Mouse (Mus musculus) lung, postnatal 14 days (tissue): Measurements from ENCODE around the gene Rnf183.

Source experiments
- DNase-seq: peaks from one replicate; pipeline ENCODE4 v3.0.0; 2021

Gene Rnf183

DNA sequence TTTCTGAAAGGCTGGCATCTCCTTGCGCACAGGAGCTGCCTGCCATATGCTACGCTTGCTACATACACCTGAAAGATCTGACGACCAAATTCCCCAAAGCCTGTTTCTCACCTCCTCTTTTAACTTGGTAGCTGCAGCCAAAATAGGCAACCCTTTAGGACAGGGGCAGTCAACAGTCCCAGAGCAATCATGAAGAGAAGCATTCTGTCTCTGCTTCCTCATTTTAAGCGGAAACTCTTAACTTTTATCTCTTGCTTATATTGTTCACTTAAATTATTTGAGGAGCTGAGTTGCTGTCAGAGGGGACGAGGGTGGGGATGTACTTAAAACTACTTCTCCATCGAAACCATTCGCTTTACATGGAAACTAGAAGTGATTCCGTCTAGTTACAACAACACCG, 5.4 kb downstream of the Rnf183 start:
- DNase-seq: no peak

DNA sequence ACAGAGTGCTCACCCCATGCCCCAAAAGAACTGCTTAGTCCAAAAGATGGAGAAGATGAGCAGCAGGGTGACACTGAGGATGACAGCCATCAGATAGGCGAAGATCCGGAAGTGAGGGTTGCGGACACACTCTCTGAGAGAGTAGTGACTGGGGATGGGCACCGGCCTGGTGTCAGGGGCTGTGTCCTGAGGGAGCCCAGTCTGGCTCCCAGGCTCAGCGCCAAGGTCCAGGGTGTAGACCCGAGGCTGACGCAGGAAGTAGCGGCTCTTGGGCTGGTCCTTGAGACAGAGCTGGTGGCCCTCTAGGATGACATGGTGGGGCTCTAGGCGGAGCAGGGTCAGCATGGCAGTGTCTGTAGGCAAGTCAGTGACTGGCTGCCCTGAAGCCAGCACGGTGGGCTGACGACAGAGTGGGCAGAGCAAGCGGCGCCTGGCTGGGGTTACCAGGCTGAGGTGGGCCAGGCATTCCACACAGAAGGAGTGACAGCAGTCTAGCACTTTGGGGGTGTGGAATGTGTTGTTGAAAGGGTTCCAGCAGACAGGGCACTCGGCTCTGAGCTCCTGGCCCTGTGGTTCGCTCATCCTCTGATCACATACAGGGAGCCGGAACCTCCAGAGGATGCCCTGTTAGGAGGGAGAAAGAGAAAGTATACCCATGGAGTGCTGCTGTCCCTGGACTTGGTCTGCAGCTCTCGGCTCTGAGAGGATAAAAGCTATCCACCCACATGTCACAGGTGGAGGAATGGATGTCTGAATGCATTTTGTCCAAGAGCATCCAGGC, 6.9 kb downstream of the Rnf183 start:
- peak; percentile 18 for DNase-seq

DNA sequence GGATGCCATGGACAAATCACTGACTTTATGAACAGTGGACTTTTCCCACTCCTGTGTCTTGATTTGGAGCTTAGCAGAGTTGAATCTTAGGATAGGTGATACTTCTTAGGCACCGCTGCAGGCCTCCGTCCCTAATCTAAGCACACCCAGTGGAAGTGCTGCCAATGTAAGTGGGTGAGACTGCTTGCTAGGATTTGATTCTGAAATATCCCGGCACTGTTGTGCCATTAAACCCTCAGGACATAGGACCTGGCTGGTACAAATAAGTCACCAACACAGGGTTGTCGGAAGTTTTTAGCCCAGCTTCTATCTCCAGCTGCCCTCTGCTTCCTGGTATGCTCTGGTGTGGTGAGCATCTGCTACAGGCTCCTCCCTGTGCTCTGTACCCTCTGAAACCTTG, 9.2 kb downstream of the Rnf183 start:
- no peak for DNase-seq

DNA sequence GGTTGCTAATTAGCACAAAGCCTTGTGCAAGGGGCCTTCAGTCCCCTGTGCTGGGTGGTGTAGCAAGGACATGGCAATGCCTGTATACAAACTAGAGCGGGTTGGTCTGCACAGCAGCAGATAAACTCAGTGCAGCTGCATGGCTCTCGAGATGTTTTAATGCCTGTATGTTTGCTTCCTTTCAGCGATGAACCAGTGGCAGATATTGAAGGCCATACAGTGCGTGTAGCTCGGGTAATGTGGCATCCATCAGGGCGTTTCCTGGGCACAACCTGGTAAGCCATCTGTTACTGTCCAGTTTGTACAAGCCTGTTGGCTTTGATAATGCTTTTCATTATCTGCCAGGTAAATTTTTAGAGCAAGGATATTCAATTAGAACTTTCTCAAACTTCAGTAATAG, 16.0 kb downstream of the Rnf183 start:
- no peak for DNase-seq

DNA sequence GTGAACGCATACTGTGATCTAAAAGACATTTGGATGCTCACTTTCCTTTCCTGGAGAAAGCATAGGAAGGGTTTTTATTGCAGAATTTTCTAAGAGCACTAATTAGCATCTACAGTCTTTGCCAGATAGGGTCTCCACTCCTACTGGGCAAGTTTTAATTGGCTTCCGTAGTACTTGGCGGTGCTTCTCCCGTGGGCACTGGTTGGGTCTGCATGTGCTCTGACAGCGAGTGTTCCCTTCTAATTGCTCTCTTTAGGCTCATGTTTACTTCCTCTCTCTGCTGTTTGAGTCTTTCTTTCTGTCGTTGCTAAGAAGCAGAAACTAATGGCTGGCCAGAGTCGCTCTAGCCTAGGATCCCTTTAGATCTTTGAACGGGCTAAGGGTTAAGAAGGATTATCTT, 16.6 kb downstream of the Rnf183 start:
- DNase-seq: no peak

DNA sequence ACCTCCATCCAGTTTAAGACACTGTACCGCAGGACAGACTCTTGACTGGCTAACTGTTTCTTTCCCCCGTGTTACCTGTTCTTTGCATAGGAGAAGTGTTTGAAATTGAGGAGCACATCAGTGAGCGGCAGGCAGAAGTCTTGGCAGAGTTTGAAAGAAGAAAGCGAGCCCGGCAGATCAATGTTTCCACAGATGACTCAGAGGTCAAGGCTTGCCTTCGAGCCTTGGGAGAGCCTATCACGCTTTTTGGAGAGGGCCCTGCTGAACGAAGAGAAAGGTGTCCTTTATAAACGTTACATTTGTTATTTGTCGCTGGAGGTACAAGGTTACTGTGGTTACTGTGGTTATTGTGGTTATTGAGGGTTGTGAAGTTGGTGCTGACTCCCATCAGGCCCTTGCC, 23.4 kb downstream of the Rnf183 start:
- DNase-seq: no peak

DNA sequence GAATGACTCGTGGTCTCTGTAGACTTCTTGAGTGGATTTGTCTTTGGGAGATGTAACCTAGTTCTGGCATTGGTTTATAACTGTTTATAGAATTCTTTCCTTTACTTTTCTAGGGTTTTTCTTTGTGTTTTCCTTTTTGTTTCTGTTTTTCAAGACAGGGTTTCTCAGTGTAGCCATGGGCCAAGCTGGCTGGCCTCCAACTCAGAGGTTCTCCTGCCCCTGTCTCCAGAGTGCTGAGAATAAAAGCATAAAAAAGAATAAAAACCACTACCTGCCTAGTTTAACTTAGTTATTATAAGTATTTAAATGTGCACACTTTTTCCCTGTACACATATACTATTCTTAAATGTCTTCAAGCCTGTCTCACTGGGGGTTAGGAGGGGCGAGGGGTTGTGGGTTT, 24.7 kb downstream of the Rnf183 start:
- DNase-seq: no peak

DNA sequence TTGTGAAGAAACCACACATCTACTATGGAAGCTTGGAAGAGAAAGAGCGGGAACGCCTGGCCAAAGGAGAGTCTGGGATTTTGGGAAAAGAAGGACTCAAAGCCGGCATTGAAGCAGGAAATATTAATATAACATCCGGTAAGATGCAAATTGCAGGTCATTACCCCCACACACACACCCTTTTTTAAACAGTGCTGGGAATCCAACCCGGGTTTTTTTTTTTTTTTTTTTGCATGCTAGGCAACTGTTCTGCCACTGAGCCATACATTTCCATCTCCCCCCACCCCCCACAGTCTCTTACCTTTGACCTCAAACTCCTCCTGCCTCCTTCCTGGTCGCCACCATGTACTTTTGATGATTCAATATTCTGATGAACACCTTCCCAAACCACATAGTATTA, 25.4 kb downstream of the Rnf183 start:
- DNase-seq: no peak

DNA sequence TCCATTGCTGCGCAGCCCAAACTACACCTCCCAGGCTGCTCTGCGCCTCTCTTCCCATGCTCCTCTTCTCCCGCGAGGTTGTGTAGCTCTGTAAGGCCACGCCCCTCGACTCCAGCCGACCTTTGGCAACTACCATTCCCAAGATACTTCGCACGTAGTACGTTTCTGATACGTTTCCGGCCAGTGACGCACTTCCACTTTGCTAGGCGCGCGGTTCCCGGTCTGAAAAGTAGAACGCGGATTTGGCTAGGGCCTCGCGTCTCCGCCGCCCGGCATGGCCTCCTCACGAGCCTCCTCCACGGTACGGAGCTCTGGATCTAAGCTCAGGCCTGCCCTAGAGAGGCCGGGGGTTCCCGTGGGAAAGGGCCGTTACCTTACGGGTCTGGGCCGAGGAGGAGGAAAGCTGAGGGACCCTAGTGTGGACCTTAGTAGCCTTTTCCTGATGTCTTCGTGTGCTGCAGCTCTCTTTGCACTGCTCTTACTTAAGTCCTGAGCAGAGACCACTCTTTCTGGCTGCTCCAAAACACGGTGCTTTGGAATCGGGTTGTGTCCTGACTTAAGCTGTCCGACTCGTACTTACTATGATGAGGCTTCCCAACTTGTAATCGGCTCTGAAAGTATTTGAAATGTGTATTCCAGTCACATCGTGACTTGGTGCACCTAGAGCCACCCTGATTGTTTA, 26.3 kb downstream of the Rnf183 start, which contains the start of the genes Cdc26 and Prpf4:
TSS of gene Cdc26 (minus strand) at position 42 of the 682 bp plus-strand sequence.
TSS of gene Prpf4 (plus strand) at position 197 of the 682 bp plus-strand sequence.
- DNase-seq: peak; percentile 98

DNA sequence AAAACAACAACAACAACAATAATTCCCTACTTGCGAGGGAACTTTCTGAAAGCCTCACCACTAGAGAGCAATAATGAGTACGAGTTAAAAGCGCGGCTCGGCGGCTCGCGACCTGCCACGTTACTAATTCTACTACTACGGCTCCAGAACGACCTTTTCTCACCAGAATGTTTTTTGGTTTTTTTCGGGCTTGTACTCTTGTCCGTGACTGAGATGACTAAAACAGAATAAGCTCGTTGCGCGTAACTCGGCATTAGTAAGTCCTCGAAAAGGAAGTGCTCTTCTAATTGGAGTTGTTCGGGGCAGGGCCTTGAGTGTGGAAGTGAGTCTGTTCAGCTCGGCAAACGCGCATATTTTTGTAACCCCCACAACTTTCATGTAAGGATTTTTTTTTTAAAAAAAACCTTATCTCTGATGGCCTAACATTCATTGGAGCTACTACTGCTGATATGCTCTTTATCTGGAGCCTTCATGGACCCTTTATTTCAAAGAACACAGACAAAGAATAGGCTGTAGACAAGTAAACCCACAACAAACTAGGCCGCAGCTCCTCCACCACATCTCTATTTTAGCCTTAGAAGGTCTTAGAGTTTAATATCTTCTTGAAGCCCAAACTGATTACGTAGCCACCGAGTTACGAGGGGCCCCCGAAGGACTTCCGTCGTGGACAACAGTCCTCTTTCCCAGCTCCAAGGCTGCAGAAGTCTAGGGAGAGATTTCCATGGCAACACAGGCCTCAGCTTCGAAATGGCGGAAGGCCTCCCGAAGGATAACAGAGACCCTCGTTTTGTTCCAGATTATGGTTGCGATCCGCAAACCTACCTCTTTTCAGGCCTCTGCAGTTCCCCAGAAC, 27.1 kb downstream of the Rnf183 start:
- DNase-seq: peak; percentile 64

DNA sequence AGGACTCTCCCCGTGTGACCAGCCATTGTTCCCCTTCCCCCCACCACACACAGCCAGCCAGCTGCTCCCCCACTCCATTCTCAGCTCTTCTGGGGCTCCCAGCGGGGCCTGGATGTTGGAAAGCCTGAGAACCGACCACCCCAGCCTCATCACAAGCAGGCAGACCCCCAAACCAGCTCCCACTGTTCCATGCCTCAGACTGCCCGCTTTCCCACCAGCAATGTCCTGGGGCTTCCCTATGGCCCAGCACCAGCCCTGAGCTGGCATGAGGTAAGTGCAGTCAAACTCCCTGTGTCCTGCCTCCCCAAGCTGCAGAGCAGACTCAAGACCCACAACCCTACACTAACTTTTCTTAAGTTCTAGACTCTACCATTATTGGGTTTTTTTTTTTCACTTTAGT, 28.9 kb downstream of the Rnf183 start:
- no peak for DNase-seq

DNA sequence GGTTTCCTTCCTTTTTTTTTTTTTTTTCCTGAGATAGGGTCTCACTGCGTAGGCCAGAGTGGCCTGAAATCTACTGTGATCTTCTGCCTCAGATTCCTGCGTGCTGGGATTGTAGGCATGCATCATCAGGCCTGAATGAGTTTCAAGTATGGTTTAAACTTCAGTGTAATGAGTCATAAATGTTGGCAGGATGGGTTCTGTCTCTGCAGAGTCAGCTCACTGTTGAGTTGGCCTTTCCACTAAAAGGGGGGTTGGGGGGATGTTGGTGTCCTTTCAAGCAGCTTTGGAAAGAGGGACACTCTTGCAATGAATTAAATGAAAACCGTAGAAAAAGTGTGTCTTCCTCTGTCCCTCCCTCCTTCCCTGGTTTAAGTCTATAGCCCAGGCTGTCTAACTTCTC, 36.1 kb downstream of the Rnf183 start:
- DNase-seq: no peak

DNA sequence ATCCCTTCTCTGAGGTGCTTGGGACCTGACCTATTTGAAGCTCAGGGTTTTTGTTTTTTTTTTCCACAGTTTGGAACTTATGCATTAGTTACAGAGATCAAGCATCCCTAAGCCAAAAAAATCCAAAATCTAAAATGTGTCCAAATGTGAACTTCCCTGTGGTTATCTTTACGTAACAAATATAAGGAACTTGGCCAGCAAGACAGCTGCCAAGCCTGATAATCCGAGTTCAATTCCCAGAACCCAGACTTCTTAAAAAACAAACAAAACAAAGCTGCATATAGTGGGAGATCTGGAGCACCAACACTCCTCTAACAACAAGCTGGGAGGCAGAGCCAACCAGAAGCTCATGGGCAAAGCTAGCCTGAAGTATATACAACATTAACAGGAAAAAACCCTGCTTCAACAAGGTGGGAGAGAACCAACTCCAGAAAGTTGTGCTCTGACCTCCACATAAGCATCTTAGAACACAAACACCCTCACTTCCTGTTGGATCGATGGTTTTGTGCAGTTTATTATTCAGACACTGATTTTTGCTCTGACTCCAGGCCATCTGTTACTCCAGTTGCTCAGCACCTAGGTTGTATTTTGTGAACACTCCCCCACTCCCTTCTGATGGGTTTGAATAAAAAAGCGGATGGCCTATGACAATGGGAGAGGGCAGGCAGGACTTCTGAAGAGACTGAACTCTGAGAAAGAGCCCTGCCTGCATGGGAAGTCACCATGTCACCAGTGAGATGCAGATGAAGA, 37.3 kb downstream of the Rnf183 start:
- no peak for DNase-seq

DNA sequence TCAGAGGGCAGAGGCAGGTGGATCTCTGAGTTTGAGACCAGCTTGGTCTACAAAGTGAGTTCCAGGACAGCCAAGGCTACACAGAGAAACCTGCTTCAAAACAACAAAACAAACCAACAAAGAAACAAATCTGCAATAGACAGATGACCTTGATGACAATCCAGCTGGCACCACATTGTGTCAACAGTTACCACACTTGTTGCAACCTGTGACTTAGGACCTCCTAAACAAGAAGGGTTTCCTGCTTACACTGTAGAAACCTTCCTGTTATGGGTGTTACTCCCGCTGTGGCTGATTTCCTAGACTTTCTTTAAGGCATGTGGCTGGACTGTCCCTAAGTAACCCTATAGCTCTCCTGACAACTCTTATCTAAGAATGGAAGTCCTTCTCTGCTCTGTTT, 39.2 kb downstream of the Rnf183 start:
- DNase-seq: no peak

DNA sequence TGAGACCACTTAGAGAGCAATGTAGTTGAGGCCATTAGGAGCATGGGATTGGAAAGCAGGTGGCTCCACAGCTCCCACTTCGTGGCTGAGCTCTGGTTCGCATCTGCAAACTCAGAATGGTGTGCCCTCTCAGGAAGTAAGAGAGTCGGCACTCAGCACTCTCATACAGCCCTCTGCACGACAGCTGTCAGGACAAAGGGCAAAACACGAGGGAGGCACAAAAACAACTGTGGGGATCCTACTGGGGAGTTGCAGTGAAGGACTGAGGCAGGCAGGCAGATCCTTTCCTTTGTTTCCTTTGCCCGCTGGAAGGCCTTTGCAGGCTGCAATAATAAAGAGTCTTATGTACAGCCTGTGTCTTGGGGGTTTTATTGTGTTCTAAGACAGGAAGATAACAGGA, 41.6 kb downstream of the Rnf183 start:
- DNase-seq: no peak

DNA sequence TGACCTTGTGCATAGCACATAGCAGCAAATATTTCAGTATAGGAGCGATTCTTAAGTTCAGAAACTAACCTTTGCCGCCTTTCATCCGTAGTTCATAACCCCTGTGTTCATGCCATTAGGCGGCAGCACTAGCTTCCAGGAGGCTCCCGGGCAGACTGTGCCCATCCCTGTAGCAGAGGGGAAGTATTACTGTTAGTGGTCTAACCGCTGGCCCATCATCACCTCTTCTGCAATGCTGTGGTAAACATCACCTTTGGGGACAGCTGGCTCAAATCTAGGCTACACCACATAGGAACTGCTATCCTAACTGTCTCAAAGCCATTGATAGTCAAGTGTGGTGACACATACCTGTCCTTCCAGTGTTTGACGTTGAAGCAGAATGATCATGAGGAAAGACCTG, 43.2 kb downstream of the Rnf183 start:
- no peak for DNase-seq

DNA sequence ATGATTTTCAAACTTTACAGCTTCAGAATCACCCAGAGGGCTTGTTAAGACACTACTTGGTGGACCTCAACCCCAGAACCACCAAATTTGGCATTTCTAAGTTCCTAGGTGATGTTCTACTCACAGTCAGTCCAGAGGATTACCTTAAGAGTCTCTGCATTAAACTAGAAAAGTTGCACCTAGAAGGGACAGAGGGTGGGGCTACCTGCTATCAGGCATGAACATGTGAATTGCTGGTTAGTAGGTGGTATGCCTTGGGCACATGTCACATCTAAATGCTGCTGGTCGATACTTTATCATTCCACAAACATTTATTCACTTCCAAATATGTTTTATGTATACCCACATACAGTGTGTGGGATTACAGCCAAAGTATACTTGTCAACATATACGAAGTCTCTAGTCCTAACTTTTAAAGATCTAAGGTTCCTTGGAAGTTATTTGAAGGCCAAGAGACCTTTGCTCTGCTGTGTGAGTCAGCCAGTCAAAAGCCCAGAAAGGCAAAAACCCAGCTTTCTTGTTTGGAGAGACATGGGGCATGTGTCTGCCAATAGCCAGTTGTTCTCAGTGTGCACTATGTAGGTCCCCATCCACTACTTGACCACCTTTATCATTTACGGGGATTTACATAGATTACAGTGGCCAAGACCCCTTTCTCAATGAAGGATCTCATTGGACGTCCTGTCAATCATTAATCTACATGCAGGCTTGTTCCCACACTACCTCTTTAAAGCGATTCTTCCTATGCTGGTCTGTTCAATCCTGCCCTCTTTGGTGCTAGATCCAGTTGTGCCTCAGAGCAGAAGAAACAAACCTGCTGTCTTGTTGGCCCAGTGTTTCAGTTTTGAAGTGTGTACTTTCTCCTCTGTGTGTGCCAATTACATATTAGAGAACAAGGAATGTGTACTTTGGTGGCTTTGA, 45.2 kb downstream of the Rnf183 start:
- DNase-seq: no peak

DNA sequence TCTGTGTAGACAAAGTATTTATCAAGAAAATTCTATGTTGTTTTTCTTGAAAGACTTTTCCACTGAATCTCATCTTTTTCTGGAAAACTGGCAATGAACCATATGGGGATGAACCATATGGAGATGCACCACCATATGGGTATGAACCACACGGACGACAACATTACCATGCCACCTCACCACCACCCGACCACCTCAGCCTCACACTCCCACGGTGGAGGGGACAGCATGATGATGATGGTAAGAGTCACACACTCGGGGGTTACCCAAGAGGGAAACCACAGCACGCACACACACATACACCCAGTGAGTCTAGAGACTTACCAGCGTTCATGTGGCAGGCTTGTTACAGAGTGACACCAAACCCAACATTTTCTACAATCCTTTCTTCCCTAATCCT, 49.6 kb downstream of the Rnf183 start:
- DNase-seq: no peak

DNA sequence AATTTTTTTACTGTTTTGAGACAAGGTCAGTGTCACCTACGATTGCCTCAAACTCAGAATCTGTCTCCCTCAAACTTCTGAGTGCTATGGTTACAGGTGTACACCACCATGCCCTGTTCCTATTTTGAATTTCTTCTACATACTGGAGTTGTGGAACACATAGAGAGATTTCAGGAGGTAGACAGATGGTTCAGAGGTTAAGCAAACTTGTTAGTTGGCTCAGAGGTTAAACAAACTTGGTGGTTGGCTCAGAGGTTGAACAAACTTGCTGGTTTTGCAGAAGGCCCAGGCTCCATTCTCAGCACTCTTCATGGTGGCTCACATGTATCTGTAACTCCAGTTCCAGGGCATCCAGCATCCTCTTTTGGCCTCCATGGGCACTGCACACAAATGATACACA, 50.9 kb downstream of the Rnf183 start:
- no peak for DNase-seq

DNA sequence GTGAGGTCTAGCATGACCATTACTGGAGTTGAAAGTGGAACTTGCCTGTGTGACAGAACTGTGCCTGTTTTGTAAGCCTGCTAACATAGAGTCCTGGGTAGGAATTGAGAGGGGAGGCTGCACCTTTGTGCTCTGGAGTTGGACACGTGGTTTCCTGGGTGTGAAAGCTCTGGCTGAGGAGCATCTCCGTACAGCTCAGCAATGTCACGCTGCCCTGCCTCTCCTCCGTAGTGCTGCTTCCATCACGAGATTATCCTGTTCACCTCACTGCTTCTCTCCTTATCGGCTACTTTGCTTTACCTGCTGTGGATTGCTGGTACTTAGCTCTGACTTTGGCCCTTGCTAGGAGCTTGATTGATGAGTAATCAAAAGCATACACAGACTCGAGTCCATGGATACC, 51.3 kb downstream of the Rnf183 start:
- no peak for DNase-seq

DNA sequence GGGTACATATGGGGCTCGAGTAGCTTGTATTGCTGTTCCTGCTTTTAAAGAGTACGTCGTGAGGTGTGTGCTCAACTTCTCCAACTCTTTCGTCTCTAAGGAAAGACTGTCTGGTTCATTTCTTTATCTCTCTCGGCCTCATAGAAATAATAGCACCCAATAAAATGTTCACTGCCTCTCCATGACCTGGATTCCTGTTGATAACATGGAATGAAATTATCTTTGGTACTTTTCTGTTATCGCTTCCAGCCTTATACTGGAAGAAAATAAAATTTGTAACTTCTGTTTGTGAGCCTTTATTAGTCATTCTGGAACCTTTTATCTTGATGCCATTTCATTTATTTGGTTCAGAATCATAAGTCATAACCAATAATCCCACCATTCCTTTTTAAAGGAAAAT, 51.8 kb downstream of the Rnf183 start:
- no peak for DNase-seq
